Mouse (Mus musculus): ENCODE results near the gene Slc51a. TPM values are rescaled to one million over a fixed set of nuclear protein-coding genes. Genes with fewer than 3 reads are reported as not detected.

Gene Slc51a
- total RNA-seq, 4 experiments from 2014 or later: not detected

GRCm38 (mm10) chr16:32431926-32432325 is 55.8 kb downstream of the Slc51a start:
- no peak for DNase-seq (ENCODE audit: low spot score in 2 of 2)

GRCm38 (mm10) chr16:32431047-32431591 is 56.6 kb downstream of the Slc51a start:
- no peak for DNase-seq (ENCODE audit: low spot score in 2 of 2)

GRCm38 (mm10) chr16:32430474-32431046 is 57.1 kb downstream of the Slc51a start, which contains the start of gene Pcyt1a:
Pcyt1a (plus strand) TSS chr16:32430921.
- DNase-seq (ENCODE audit: low spot score in 2 of 2): peak; percentile 83 to 89

DNA sequence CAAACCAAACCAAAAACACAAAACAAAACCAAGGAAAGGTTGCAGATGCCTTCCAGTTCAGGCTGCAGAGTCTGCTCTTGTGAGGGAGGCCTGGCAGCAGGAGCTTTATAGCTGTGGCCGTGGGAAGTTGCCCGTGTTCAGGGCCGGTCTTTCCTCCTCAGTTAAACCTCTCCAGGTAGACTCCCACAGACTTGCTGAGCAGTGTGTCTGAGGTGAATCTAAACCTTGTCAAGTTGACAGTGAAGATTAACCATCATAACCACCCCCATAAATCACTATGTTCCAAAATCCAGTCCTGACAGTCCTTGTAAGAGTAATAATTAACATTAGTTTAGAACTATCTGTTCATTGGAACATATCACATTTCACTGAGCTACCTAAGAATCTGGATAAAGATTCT is 60.2 kb downstream of the Slc51a start:
- no peak for DNase-seq (ENCODE audit: low spot score in 2 of 2)

Other genes with a start within 250 kb of the Slc51a start
- 10 to 100 TPM; 35.9 to 46.6 (median 40.6) TPM for gene Fbxo45, start 240.7 kb downstream of the Slc51a start, total RNA-seq (2022)
- 10 to 100 TPM; 12.2 to 14.1 (median 12.8) TPM for gene Wdr53, start 240.7 kb downstream of the Slc51a start, total RNA-seq (2022)
- under 1 TPM in 2 of 4 experiments, not detected in 2; 0.32 to 0.37 TPM for gene Smco1, start 216.4 kb downstream of the Slc51a start, total RNA-seq (2022)
- gene Rnf168, start 210.4 kb downstream of the Slc51a start, total RNA-seq (2022): 10 to 100 TPM; 23.0 to 28.1 (median 27.3) TPM
- gene Ubxn7, start 155.6 kb downstream of the Slc51a start, total RNA-seq (2022): 10 to 100 TPM; 50.0 to 60.5 (median 55.1) TPM
- not detected for gene Tm4sf19, start 87.4 kb downstream of the Slc51a start, total RNA-seq (2022)
- gene Tctex1d2, start 68.2 kb downstream of the Slc51a start, total RNA-seq (2022): 10 to 100 TPM; 12.5 to 17.4 (median 16.3) TPM
- 10 to 100 TPM; 33.8 to 40.1 (median 35.6) TPM for gene Pcyt1a, start 57.0 kb downstream of the Slc51a start, total RNA-seq (2022)
- under 1 TPM in 1 of 4 experiments, not detected in 3; 0.27 TPM for gene Zdhhc19, start 8.4 kb upstream of the Slc51a start, total RNA-seq (2022)
- gene Tfrc, start 121.0 kb upstream of the Slc51a start, total RNA-seq (2022): 10 to 100 TPM; 54.4 to 75.4 (median 58.0) TPM
- gene Tnk2, start 156.0 kb upstream of the Slc51a start, total RNA-seq (2022): 100 to 1,000 TPM; 206 to 238 (median 222) TPM
- not detected for gene Muc4, start 248.0 kb upstream of the Slc51a start, total RNA-seq (2022)

All from layer of hippocampus, adult 8-10 months (tissue).